Mouse (Mus musculus): Measurements from ENCODE around the gene Zfp781. TPM values are rescaled to one million over a fixed set of nuclear protein-coding genes. Genes with fewer than 3 reads are reported as not detected.
"Not testable (repeated sequence)": the region's sequence is repeated elsewhere in the genome, so short reads cannot be mapped to it uniquely, and the experiment has no call there.

Zfp781 gene
- total RNA-seq (2021) (under 1 TPM; 0.50 to 0.99 TPM), polyA plus RNA-seq (2012; rRNA removed) (0.12 and 0.35 TPM in 2 replicates)
- long read RNA-seq, partial matches to known transcripts = 0 of 1 reads
- long read RNA-seq, other reads (novel, unspliced or antisense) = 1 of 1 reads

DNA sequence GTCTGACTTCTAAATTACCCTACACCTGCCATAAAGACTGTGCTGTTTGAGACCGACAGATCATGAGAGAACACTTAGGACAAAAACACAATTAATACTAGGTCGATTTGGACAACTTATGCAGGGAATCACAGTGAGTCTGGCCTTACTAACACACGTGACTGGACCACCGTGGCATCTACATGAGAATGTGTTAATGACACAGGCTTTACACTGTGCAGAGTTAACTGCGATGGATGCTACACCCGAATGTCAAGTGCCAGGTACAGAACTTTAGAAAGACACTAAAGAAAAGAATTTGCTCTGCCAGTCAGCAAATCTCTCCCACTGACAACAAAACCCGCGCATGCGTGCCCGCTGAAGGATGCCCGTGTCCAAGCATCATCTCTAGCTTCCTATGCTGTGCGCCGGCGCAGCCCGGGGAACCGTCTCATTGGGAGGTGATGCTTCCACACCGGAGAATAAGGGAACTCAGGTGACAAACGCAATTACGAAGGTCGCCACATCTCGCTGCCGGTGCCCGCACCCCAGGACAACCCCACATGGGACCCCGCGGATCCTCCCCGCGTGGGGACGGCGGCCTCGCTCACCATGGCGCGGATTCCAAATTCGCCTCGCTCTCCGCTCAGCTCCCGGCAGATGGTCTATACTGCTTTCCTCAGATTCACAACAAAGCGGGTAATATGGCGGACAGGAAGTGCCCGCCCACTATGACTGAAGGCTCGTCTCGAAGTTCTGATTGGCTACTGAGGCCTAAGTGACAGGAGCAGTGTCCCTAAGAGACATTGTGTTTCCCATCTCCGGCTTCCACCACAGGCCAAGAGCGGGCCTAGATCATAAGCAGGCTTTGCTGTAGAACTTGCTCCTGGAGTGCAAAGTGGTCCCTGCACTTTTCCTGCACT lies at the start of gene Zfp781:
Gene Zfp781, minus strand, starts transcription at position 639 of the 902 bp plus-strand sequence.
- H3K79me2 ChIP-seq (replicated peaks; ENCODE audit: control insufficient read depth, insufficient read depth, low read length); H3K9ac ChIP-seq (ENCODE audit: low read depth, low read length); H3K36me3 ChIP-seq (ENCODE audit: control insufficient read depth, insufficient read depth, low read length); intact Hi-C loops (cut with DNase I); H3K4me3 ChIP-seq; H3K4me1 ChIP-seq (ENCODE audit: control insufficient read depth, insufficient read depth, low read length); H3K27ac ChIP-seq; DNase-seq; H3K27me3 ChIP-seq (ENCODE audit: control insufficient read depth, insufficient read depth, low read length): not testable (repeated sequence)
- WGBS = no CpG with 5 or more reads among the region's 43 CpGs

DNA sequence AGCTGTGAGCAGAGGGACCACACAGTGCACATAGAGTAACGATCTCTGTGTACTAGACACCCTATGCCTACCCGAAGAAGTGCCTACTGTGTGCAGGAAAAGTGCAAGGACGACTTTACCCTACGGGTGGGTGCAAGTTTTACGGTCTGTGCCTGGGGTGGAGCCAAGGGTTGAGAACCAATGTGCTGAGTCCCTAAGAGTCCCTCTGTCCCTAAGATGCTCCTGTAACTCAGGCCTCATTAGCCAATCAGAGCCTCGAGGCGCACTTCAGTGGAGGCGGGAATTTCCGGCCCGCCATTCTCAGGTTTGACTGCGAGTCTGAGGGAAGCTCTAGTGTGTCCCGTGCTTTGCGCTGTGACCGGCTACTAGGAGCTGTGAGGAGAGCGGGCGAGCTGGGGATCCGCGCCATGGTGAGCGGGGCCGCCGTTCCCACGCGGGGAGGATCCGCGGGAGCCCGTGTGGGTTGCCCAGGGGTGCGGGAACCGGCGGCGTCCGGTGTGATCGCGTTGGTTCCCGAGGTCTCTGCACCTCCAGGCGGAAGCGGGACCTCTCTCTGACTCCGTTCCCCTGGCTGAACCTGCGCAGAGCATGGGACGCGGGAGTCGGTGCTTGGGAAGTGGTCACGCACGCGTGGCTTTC lies 48.2 kb upstream of the Zfp781 start:
- H3K27ac ChIP-seq; H3K4me3 ChIP-seq; H3K9ac ChIP-seq (ENCODE audit: low read depth, low read length); H3K36me3 ChIP-seq (ENCODE audit: control insufficient read depth, insufficient read depth, low read length); H3K27me3 ChIP-seq (ENCODE audit: control insufficient read depth, insufficient read depth, low read length); intact Hi-C loops (cut with DNase I); H3K79me2 ChIP-seq (replicated peaks; ENCODE audit: control insufficient read depth, insufficient read depth, low read length); H3K4me1 ChIP-seq (ENCODE audit: control insufficient read depth, insufficient read depth, low read length): not testable (repeated sequence)
- 29% methylated on average over 6 of the region's 44 CpGs for WGBS
- DNase-seq = peak; percentile 50 to 68

DNA sequence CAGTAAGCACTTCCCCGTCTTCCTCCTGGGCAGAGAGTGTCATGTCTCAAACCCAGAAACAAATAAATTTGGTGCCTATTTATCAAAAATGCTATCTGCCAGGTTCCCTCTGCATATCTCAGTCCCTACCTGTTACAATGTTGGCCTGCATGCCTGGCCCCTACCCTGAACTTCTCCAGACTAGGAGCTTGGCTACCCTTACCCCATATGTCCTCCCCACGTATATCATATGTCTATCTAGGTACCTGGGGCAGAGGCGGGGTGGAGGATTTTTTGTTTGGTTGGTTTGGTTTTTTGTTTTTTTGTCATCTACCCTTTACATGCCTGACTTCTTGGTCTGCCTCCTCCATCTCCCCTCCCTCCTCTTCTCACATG lies 451 bp upstream of the Zfp781 start:
- H3K36me3 ChIP-seq (ENCODE audit: control insufficient read depth, insufficient read depth, low read length); DNase-seq; intact Hi-C loops (cut with DNase I); H3K4me3 ChIP-seq; H3K27ac ChIP-seq; H3K79me2 ChIP-seq (replicated peaks; ENCODE audit: control insufficient read depth, insufficient read depth, low read length); H3K27me3 ChIP-seq (ENCODE audit: control insufficient read depth, insufficient read depth, low read length); H3K4me1 ChIP-seq (ENCODE audit: control insufficient read depth, insufficient read depth, low read length); H3K9ac ChIP-seq (ENCODE audit: low read depth, low read length): not testable (repeated sequence)
- no CpG with 5 or more reads among the region's 3 CpGs for WGBS

DNA sequence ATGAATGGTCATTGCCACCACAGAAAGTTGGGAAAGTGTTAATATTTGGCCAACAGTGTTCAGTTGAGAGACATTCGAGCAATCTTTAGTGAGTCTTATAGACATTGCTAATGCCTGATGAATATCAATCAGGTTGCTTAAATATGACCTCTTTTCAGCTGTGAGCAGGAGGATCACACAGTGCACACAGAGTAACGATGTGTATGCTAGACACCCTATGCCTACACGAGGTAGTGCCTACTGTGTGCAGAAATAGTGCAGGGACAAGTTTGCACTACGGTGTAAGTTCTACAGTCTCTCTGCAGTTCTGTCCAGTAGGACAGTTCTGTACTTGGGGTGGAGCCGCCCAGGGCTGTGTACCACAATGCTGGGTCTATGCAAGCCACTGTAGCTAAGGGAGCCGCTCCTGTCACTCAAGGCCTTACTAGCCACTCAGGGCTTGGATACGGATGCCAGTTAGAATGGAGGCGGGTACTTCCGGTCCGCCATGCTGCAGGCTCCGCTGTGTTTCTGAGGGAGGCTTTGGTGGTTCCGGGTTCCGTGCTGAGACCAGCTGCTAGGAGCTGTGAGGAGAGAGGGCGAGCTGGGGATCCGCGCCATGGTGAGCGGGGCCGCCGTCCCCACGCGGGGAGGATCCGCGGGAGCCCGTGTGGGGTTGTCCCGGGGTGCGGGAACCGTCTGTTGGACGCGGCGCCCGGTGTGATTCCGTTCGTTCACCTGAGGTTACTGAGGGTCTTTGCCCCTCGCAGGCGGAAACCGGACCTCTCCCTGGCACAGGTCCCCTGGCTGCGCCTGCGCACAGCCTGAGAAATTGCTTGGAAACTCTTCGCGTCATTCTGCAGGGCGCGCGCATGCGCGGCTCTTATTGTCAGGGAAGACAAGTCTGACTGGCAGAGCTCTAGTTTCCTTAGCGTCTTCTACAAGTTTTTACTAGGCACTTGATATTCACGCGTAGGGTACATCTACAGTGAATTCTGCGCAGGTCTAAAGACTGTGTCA lies 66.6 kb downstream of the Zfp781 start, which contains the start of gene Gm32687:
Gene Gm32687, plus strand, starts transcription at position 526 of the 999 bp plus-strand sequence.
- intact Hi-C loops (cut with DNase I); H3K79me2 ChIP-seq (replicated peaks; ENCODE audit: control insufficient read depth, insufficient read depth, low read length); H3K27me3 ChIP-seq (ENCODE audit: control insufficient read depth, insufficient read depth, low read length); H3K4me3 ChIP-seq; H3K9ac ChIP-seq (ENCODE audit: low read depth, low read length); H3K4me1 ChIP-seq (ENCODE audit: control insufficient read depth, insufficient read depth, low read length); H3K27ac ChIP-seq; H3K36me3 ChIP-seq (ENCODE audit: control insufficient read depth, insufficient read depth, low read length): not testable (repeated sequence)
- peak; percentile 4 to 21 for DNase-seq
- 27% methylated on average over 5 of the region's 49 CpGs for WGBS

Other genes starting within 250 kb of the Zfp781 start
- 1 to 10 TPM; 3.7 to 5.7 TPM for gene Zfp433, start 225.7 kb downstream of the Zfp781 start, total RNA-seq (2021)
- 0.62 and 3.1 TPM in 2 replicates for gene Zfp433, start 225.7 kb downstream of the Zfp781 start, polyA plus RNA-seq (2012; rRNA removed)
- gene Gm3055, start 159.3 kb downstream of the Zfp781 start, total RNA-seq (2021) = 1 to 10 TPM; 1.2 to 2.7 TPM
- gene Gm3055, start 159.3 kb downstream of the Zfp781 start, polyA plus RNA-seq (2012; rRNA removed) = 0.33 and 1.7 TPM in 2 replicates
- gene Gm4767, start 118.3 kb downstream of the Zfp781 start, total RNA-seq (2021) = 1 to 10 TPM; 1.1 to 1.2 TPM
- not detected in 2 replicates for gene Gm4767, start 118.3 kb downstream of the Zfp781 start, polyA plus RNA-seq (2012; rRNA removed)
- 1 to 10 TPM in 1 of 2 experiments, under 1 TPM in 1; 0.99 to 1.6 TPM for gene Gm32687, start 66.5 kb downstream of the Zfp781 start, total RNA-seq (2021)
- gene Gm32687, start 66.5 kb downstream of the Zfp781 start, polyA plus RNA-seq (2012; rRNA removed) = 0.23 and 0.25 TPM in 2 replicates
- gene Zfp873, start 117.6 kb upstream of the Zfp781 start, total RNA-seq (2021) = 1 to 10 TPM; 4.2 to 4.4 TPM
- gene Zfp873, start 117.6 kb upstream of the Zfp781 start, polyA plus RNA-seq (2012; rRNA removed) = 0.80 and 2.5 TPM in 2 replicates
- gene BC024063, start 152.9 kb upstream of the Zfp781 start, total RNA-seq (2021) = 1 to 10 TPM; 2.3 to 2.9 TPM
- 0.16 and 0.59 TPM in 2 replicates for gene BC024063, start 152.9 kb upstream of the Zfp781 start, polyA plus RNA-seq (2012; rRNA removed)
- gene AU041133, start 197.5 kb upstream of the Zfp781 start, total RNA-seq (2021) = 1 to 10 TPM; 2.1 to 2.3 TPM
- gene AU041133, start 197.5 kb upstream of the Zfp781 start, polyA plus RNA-seq (2012; rRNA removed) = 0.37 and 1.2 TPM in 2 replicates